Mouse (Mus musculus) heart, postnatal 14 days (tissue): ENCODE data around the gene 9130230L23Rik. TPM values are rescaled to one million over a fixed set of nuclear protein-coding genes. Genes with fewer than 3 reads are reported as not detected.

ENCODE experiments used
- microRNA-seq, 2 experiments: library from miRNA; unstranded; fragments of <30 nt; microRNA quantifications; one replicate each; pipeline ENCODE4 v1.2.0; 2021 to 2022
- total RNA-seq, 2 experiments: library from RNA; stranded (reverse); gene quantifications; 2 replicates each; pipeline ENCODE4 v1.2.3; 2021

9130230L23Rik gene
- total RNA-seq, 2 experiments from 2014 or later: not detected

Small RNA genes lying within 50 kb of the gene (microRNA-seq; reads per million reads assigned to microRNA genes)
- 0 reads per million in 2 experiments for gene Gm25952

Other genes starting within 250 kb of the 9130230L23Rik start
- gene N4bp2, start 240.8 kb downstream of the 9130230L23Rik start, total RNA-seq: 10 to 100 TPM; 22.7 to 27.1 TPM
- gene Rhoh, start 143.1 kb downstream of the 9130230L23Rik start, total RNA-seq: 1 to 10 TPM in 1 of 2 experiments, under 1 TPM in 1; 0.57 to 4.5 TPM
- 1 to 10 TPM in 1 of 2 experiments, under 1 TPM in 1; 0.14 to 5.2 TPM for gene Chrna9, start 69.4 kb downstream of the 9130230L23Rik start, total RNA-seq
- gene Rbm47, start 168.8 kb upstream of the 9130230L23Rik start, total RNA-seq: 1 to 10 TPM; 2.7 to 2.8 TPM